Mouse (Mus musculus): Measurements from ENCODE around the gene Grb7. TPM values are rescaled to one million over a fixed set of nuclear protein-coding genes. Genes with fewer than 3 reads are reported as not detected.

The Grb7 gene
- total and polyA plus RNA-seq, 2 experiments from 2014 or later, result 1.3 to 2.1 TPM

DNA sequence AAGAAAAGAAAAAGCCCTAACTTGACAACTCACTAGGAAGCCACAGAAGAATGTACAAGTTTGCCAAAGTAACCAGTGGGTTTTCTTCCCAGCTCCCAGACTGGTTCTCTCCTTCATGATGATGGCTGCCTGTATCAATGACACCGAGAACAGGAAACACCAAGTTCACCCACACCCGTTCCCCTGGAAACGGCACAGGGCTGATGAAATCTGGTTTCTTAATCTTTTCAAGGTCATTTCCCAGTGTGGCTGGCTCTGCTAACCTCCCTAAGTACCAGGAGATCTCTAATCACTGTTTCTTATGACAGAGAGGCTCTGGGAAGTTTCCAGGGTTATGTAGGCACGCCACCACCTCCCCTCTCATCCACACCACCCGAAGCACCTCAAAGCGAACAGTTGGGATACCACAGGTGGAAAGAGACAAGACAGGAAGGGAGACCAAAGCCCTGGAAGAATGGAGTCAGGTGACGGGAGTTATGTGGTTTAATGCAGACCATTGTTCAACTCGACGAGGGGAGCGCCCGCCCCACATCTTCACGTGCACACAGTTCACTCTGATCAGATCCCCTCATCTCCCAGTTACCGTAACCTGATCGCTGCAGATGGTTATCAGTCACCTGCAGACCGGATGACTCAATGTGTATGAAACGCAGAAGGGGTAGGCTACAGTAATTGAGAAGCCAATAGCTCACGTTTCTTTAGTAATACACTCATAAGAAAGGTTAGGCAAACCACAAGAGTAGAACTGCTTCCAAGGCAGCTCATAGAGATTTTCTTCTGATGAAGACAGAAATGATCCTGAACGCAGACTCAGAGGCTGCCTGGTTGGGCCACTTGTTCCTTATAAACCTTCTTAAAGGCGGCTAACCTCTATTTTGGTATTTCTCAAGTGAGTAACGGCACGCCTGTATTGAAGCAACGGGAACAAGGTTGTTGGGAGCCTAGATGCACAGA is 23.8 kb downstream of the Grb7 start:
- Histone ChIP-seq H3K4me2 (ENCODE audit: low read depth) (no peak overlapping the region), H3K27ac (ENCODE audit: low read depth, low read length) (no peak overlapping the region), H3K4me3 (ENCODE audit: low read depth, low read length) (no peak overlapping the region), H3K4me1 (ENCODE audit: insufficient read depth) (no peaks in the 10 kb centered on the region), H3K27me3 (ENCODE audit: insufficient read depth, low read length) (no peaks in the 10 kb centered on the region), H3K9ac (no peak overlapping the region), H3K9me3 (ENCODE audit: low read length) (no peaks in the 10 kb centered on the region), H3K36me3 (ENCODE audit: insufficient read depth) (no peaks in the 10 kb centered on the region)
- 80% methylated on average over 22 of the region's 22 CpGs for WGBS
- ATAC-seq, result no peak
- DNase-seq, result no peak
- no peak for TF ChIP-seq CTCF (IDR thresholded peaks at IDR 0.05; ENCODE audit: low read depth)

DNA sequence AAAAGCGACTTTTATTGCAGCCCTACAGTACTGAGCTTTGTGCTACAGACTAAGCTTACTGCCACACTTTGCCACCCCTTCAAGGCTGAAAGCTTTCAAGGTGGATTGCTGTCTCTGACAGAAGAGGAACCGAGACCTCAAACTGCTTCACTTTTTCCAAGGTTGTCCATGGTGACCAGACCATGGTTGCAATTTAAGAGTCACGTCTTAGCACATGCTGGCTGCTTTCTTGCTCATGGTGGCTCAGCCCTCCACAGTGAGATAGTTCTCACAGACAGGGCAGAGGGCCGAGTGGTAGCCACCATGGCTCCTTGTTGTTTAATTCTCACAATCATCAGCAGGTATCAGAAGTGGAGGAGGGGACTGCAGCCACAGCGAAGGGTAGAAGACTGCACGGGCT is 24.6 kb downstream of the Grb7 start:
- WGBS, result 84% methylated on average over 6 of the region's 6 CpGs
- no peak for TF ChIP-seq CTCF (IDR thresholded peaks at IDR 0.05; ENCODE audit: low read depth)
- Histone ChIP-seq H3K9ac (no peak overlapping the region), H3K9me3 (ENCODE audit: low read length) (no peaks in the 10 kb centered on the region), H3K27ac (ENCODE audit: low read depth, low read length) (no peak overlapping the region), H3K4me3 (ENCODE audit: low read depth, low read length) (no peak overlapping the region), H3K36me3 (ENCODE audit: insufficient read depth) (no peaks in the 10 kb centered on the region), H3K4me2 (ENCODE audit: low read depth) (no peak overlapping the region), H3K4me1 (ENCODE audit: insufficient read depth) (no peaks in the 10 kb centered on the region), H3K27me3 (ENCODE audit: insufficient read depth, low read length) (no peaks in the 10 kb centered on the region)
- no peak for ATAC-seq
- no peak for DNase-seq

DNA sequence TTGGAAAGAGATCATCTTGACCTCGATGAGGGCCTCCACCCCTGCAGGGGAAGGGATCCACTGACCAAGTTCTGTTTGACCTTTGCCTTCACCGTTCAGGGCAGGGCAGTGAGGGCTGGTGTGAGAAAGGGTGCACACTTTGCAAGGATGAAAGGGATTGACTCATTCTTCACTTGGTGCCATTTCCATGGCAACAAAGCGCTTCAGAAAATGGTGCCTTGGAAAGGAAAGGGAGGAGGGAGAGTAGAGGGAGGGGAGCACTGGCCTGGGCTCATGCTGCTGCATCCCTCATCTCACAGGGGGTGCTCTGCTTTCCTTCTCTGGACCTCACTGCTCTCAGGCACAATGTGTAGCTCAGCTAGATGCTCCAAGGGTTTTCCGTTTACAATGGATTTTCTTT is 26.5 kb downstream of the Grb7 start:
- Histone ChIP-seq H3K27me3 (ENCODE audit: insufficient read depth, low read length) (no peaks in the 10 kb centered on the region), H3K27ac (ENCODE audit: low read depth, low read length) (no peak overlapping the region), H3K4me2 (ENCODE audit: low read depth) (no peak overlapping the region), H3K4me1 (ENCODE audit: insufficient read depth) (no peaks in the 10 kb centered on the region), H3K9me3 (ENCODE audit: low read length) (no peaks in the 10 kb centered on the region), H3K36me3 (ENCODE audit: insufficient read depth) (no peaks in the 10 kb centered on the region), H3K4me3 (ENCODE audit: low read depth, low read length) (no peak overlapping the region), H3K9ac (no peak overlapping the region)
- TF ChIP-seq CTCF (IDR thresholded peaks at IDR 0.05; ENCODE audit: low read depth), result no peak
- DNase-seq (peak; percentile 10), ATAC-seq (no peak)
- 36% methylated on average over 4 of the region's 4 CpGs for WGBS

DNA sequence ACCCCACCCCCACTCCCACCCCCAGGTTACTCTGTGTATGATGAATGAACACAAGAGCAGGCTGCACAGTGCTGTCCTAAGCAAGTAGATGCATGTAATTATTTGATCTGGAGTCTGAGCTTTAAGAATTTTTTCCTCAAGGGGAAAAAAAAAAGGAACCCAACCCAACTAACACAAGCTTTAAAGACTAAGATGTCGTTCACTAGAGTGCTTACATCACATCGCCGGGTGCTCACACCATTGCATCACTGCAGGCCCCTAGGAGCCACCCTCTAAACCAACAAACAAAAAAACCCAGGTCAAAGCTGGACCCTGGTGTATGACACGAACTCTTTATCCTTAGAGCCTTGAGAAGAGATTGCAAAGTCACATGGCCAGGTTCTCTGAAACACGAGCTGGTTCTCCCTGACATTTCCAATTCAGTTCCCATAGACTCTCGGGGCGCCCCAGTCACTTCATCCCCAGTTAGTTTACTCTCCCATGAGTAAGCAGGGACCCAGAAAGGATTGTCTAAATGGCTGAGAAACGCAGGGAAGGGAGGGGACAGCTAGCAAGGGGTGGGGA is 27.8 kb downstream of the Grb7 start:
- no peak for TF ChIP-seq CTCF (IDR thresholded peaks at IDR 0.05; ENCODE audit: low read depth)
- H3K9ac ChIP-seq, result no peak overlapping the region
- H3K36me3 ChIP-seq (ENCODE audit: insufficient read depth), result no peaks in the 10 kb centered on the region
- no peak overlapping the region for H3K4me3 ChIP-seq (ENCODE audit: low read depth, low read length)
- H3K9me3 ChIP-seq (ENCODE audit: low read length), result no peaks in the 10 kb centered on the region
- H3K27me3 ChIP-seq (ENCODE audit: insufficient read depth, low read length), result no peaks in the 10 kb centered on the region
- DNase-seq, result no peak
- 58% methylated on average over 8 of the region's 8 CpGs for WGBS
- H3K4me2 ChIP-seq (ENCODE audit: low read depth), result no peak overlapping the region
- H3K27ac ChIP-seq (ENCODE audit: low read depth, low read length), result no peak overlapping the region
- no peaks in the 10 kb centered on the region for H3K4me1 ChIP-seq (ENCODE audit: insufficient read depth)
- no peak for ATAC-seq

DNA sequence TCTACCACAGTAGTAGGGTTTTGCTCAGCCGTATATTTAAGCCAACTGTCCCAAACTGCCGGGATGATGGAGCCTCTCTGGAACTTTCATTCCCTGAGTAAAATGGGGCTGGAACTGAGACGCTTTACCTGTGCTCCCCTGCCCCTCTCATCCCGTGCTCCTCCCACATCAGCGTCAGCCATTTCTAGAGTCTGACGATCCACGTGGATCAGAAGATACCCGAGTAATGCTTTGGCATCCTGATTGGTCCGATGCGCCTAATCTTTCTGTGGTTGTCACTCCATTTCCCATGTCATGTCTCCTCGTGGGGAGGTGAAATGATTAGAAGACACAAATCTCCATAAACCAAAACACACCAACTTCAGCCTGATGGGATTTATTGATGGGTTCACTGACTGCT is 28.8 kb downstream of the Grb7 start:
- DNase-seq (no peak), ATAC-seq (no peak)
- Histone ChIP-seq H3K9me3 (ENCODE audit: low read length) (no peaks in the 10 kb centered on the region), H3K27ac (ENCODE audit: low read depth, low read length) (no peak overlapping the region), H3K4me3 (ENCODE audit: low read depth, low read length) (no peak overlapping the region), H3K36me3 (ENCODE audit: insufficient read depth) (no peaks in the 10 kb centered on the region), H3K4me2 (ENCODE audit: low read depth) (no peak overlapping the region), H3K4me1 (ENCODE audit: insufficient read depth) (no peaks in the 10 kb centered on the region), H3K27me3 (ENCODE audit: insufficient read depth, low read length) (no peaks in the 10 kb centered on the region), H3K9ac (no peak overlapping the region)
- TF ChIP-seq CTCF (IDR thresholded peaks at IDR 0.05; ENCODE audit: low read depth), result no peak
- WGBS, result 88% methylated on average over 11 of the region's 11 CpGs

DNA sequence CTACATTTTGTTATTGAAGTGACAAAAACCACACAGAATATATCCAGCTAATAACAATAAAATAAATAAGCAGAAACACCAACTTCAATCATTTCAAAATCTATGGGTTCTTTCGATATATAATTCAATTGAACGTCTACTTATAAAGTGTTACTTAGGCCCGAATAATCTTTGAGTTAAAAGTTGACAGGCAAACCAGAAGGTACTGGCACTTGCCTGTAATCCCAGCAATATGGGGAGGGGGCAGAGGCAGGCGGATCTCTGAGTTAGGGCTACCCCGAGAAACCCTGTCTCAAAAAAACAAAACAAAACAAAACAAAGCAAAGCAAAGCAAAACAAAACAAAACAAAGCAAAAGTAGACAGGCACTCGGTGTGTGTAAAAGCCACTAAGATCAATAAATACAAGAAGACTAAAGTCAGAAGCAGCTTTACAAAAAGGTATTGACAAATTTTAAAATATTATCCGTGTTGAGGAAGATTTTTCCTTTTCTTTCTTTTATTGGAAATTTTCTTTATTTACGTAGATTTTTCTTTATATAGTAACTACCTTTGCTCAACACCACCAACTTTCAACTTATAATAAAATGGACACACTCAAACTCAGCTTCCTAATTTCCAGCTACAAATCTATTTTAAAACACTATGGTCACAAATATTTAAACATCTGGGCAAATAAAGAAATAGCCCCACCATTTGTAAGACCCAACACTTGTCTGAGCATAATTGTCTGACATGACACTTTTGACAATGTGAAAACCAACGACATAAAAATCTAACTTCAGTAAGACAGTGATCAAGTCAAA is 29.6 kb downstream of the Grb7 start:
- Histone ChIP-seq H3K4me1 (ENCODE audit: insufficient read depth) (no peaks in the 10 kb centered on the region), H3K9ac (no peak overlapping the region), H3K4me3 (ENCODE audit: low read depth, low read length) (no peak overlapping the region), H3K9me3 (ENCODE audit: low read length) (no peaks in the 10 kb centered on the region), H3K27me3 (ENCODE audit: insufficient read depth, low read length) (no peaks in the 10 kb centered on the region), H3K36me3 (ENCODE audit: insufficient read depth) (no peaks in the 10 kb centered on the region), H3K27ac (ENCODE audit: low read depth, low read length) (no peak overlapping the region), H3K4me2 (ENCODE audit: low read depth) (no peak overlapping the region)
- ATAC-seq (no peak), DNase-seq (no peak)
- no peak for TF ChIP-seq CTCF (IDR thresholded peaks at IDR 0.05; ENCODE audit: low read depth)
- WGBS, result 88% methylated on average over 9 of the region's 9 CpGs

DNA sequence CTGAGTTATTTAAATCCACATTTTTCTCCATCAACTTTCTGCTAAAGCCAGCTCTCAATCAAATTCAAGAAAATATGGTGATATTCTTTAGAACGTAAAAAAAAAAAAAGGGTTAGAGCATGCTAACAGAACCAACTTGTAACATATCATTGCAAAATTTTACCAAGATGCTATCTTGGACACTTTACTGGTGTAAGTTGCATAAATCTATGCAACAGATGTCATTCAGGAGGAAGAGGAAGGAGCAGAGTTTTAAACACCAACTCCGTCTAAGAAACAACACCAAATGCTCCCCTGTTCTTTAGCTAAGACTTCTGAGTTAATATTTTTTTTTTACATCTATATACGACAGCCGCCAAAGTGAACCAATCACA is 30.2 kb downstream of the Grb7 start:
- no peak overlapping the region for H3K9ac ChIP-seq
- no peaks in the 10 kb centered on the region for H3K9me3 ChIP-seq (ENCODE audit: low read length)
- no peak overlapping the region for H3K4me3 ChIP-seq (ENCODE audit: low read depth, low read length)
- H3K4me1 ChIP-seq (ENCODE audit: insufficient read depth), result no peaks in the 10 kb centered on the region
- no peak overlapping the region for H3K27ac ChIP-seq (ENCODE audit: low read depth, low read length)
- ATAC-seq (no peak), DNase-seq (no peak)
- no peaks in the 10 kb centered on the region for H3K27me3 ChIP-seq (ENCODE audit: insufficient read depth, low read length)
- no peak for TF ChIP-seq CTCF (IDR thresholded peaks at IDR 0.05; ENCODE audit: low read depth)
- WGBS, result 84% methylated on average over 4 of the region's 4 CpGs
- no peak overlapping the region for H3K4me2 ChIP-seq (ENCODE audit: low read depth)
- H3K36me3 ChIP-seq (ENCODE audit: insufficient read depth), result no peaks in the 10 kb centered on the region
